Mouse (Mus musculus) Patski (cell line): ENCODE measurements around the gene Banf2. TPM values are rescaled to one million over a fixed set of nuclear protein-coding genes. Genes with fewer than 3 reads are reported as not detected.
A peak's percentile ranks its signal among the peaks of the same experiment; 100 is the strongest.

Source experiments
- ATAC-seq: fragments of 100-300 bp; one replicate; pipeline ENCODE4 v1.8.0; 2021
- CTCF ChIA-PET: fragments of 350-600 bp; sonication (Branson Sonifier 250); formaldehyde crosslinking; loops from one replicate; lab custom pipeline; 2022; ENCODE audit warnings: inconsistent platforms; lab: Charles Lee
- POLR2A ChIA-PET: fragments of 350-600 bp; sonication (Branson Sonifier 250); formaldehyde crosslinking; loops from one replicate; lab custom pipeline; 2022; ENCODE audit warnings: antibody characterized with exemption, inconsistent platforms; lab: Charles Lee
- DNase-seq: peaks from one replicate; pipeline ENCODE4 v3.0.0-alpha.2; 2011; ENCODE audit warnings: low read depth, low spot score
- H3K27me3 ChIP-seq: fragments of 371-371 bp; one replicate; pipeline ENCODE4 v1.5.1; 2021
- CTCF ChIP-seq: fragments of 100-300 bp; IDR thresholded peaks from one replicate; pipeline ENCODE4 v1.5.1; 2021
- in situ Hi-C: fragments of 300-500 bp; cut with MboI; formaldehyde crosslinking; loops from 3 replicates; pipeline ENCODE4 v1.11.1; 2018; ENCODE audit warnings: low pct_unique_long_range_greater_than_20kb, mixed read lengths
- polyA plus RNA-seq: library from polyadenylated mRNA; unstranded; gene quantifications from one replicate; pipeline ENCODE4 v1.2.3, GENCODE M21; 2021

Gene Banf2
- polyA plus RNA-seq, 1 experiment from 2014 or later = not detected

DNA sequence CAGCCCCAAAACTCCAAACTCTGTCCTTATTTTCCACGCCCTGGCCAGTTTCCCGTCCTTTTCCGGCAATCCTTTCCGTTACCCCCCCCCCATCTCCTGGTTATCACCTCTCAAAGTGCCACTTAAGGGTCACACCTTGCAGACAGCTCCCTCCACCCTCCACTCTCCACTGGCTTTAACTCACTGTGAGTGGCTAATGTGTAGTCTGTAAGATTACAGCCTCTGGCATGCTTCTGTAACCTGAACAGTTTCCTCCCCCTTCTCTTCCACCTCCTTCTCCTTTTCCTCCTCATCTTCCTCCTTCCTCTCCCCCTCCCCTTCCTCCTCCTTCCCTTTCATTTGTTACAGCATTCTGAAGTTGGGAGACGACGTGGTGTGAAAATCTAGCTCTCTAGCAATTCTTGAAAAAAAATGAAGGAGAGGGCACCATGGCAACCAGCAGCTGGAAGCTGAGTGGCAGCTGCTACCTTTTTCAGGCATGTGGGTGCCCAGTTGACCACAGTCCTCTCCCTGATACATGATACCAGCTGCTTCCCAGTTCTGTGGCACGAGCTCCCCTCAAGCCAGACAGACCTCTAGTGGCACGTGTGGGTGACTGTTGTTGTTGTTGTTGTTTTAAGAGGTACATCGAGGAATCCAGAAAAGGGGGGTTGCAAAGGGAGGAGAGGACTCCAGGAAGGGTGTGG, 55.2 kb downstream of the Banf2 start:
- DNase-seq = no peak
- no peaks in the 10 kb centered on the region for H3K27me3 ChIP-seq
- CTCF ChIA-PET = interaction anchor here (0.6 kb wide), 1 partner anchor 137 kb away, joined by 3 read pairs; no protein-coding TSS in a partner anchor
- POLR2A ChIA-PET = no interaction called here
- TF ChIP-seq CTCF = no peak
- no peak for ATAC-seq
- in situ Hi-C loops = no loop called here

DNA sequence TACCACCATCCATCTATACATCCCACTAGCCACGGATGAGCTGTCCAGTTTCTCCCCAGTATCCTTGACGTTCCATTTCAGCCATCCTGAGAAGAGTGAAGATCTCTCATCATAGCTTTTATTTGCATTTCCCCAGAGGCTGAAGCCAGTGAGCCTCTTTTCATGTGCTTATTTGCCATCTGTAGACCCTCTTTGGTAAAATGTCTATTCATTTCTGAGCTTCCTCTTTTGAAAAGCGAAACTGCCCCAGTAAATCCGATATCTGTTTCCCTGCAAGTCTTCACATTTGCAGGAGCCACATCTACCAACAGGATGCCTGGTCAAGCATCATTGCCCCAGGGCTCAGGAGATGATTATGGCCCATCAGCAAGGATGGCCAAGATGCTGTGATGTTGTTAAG, 59.9 kb downstream of the Banf2 start:
- ChIA-PET CTCF (interaction anchor here (1.1 to 1.3 kb wide), 2 partner anchors 8 to 16 kb away, joined by 3 read pairs; no protein-coding TSS in a partner anchor), POLR2A (interaction anchor here (0.6 kb wide), 1 partner anchor 447 kb away, joined by 3 read pairs; no protein-coding TSS in a partner anchor)
- no peak for TF ChIP-seq CTCF
- DNase-seq (no peak), ATAC-seq (no peak)
- in situ Hi-C loops = no loop called here
- no peaks in the 10 kb centered on the region for H3K27me3 ChIP-seq

DNA sequence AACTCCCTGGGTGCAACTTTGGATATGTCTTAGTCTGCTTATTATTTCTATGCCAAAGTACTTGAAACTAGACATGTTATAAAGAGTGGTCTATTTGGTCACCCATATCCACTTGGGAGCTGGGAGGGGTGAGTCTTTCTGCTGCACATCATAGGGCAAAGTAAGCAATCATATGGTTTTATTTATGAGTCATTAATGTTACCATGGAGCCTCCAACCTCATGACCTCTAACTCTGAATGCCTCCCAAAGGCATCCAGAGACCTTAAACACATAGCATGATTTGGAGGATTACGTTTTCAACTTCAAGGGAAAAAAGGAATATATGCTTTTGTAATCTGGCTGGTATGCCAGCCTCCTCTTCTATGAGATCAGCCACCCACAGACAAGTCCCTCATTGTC, 61.9 kb downstream of the Banf2 start:
- no peaks in the 10 kb centered on the region for H3K27me3 ChIP-seq
- in situ Hi-C loops = no loop called here
- no peak for TF ChIP-seq CTCF
- no peak for ATAC-seq
- POLR2A ChIA-PET = no interaction called here
- CTCF ChIA-PET = no interaction called here
- no peak for DNase-seq

DNA sequence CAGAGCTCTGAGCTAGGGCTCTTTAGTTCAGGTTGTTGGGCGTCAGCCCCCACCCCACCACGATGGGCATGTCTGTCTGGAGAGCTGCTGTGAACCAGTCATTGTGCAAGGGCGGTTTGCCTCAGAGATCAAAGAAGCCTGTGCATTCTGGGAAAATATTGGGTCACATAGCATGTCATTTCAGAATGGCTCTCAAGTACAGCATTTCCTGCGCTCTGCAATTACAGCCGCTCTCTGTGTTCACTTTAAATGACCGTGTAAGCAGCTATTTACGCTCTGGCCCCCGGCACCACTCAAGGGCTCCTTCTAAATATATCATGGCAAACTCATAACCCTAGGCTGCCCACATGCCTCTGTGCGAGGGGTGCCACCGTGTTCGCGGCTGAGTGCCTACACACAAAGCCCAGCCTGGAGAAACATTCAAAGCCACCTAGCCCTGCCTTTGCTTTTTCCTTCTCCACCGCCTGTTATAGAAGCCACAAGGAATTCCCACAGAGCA, 68.7 kb downstream of the Banf2 start:
- TF ChIP-seq CTCF = no peak
- ChIA-PET CTCF (interaction anchor here (1.1 kb wide), 1 partner anchor 9 kb away, joined by 3 read pairs; no protein-coding TSS in a partner anchor), POLR2A (no interaction called here)
- H3K27me3 ChIP-seq = no peaks in the 10 kb centered on the region
- in situ Hi-C loops = no loop called here
- DNase-seq (no peak), ATAC-seq (peak; percentile 44)

DNA sequence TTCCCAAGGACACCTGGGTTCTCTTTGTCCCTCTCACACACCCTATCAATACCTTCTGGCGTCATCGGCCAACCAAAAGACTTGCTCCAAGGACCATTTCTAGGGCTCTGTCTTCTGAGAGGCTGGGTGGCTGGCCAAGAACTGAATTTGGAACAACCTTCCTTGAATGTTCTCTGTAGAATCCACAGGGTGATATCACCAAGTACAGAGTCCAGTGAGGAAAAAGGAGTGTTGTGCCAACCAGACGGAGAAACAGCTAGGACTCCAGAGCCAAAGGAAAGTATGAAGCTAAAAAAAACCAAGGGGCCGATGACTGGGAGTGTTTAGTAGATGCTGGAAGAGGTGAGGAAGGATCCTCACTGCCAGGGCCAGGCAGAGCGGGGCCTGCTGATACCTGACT, 74.5 kb downstream of the Banf2 start:
- TF ChIP-seq CTCF = no peak
- no peaks in the 10 kb centered on the region for H3K27me3 ChIP-seq
- ChIA-PET CTCF (interaction anchor here (1.2 kb wide), 1 partner anchor 63 kb away, joined by 4 read pairs; no protein-coding TSS in a partner anchor), POLR2A (no interaction called here)
- no peak for ATAC-seq
- in situ Hi-C loops = no loop called here
- DNase-seq = no peak

DNA sequence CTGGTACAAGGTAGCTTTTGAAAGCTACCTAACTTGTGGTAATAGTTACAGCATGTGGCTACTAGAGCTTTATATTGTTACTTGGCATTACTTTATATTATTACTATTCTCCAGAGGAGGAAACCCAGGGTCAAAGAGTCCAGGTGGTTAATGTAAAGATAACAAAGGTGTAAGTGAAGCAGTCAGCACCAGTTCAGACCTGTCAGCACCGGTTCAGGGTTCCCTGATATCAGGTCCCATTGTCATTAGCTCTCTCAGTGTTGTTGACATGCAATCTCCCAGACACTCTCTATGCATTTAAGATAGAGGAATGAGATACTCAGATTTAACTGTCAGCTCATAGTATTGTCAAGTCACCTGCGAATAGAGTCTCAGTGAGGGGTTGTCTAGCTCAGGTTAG, 75.0 kb downstream of the Banf2 start:
- ChIA-PET CTCF (interaction anchor here (1.2 kb wide), 2 partner anchors 13 to 62 kb away, joined by 3 to 4 read pairs; no protein-coding TSS in a partner anchor), POLR2A (no interaction called here)
- no peak for DNase-seq
- in situ Hi-C loops = no loop called here
- H3K27me3 ChIP-seq = no peaks in the 10 kb centered on the region
- no peak for TF ChIP-seq CTCF
- no peak for ATAC-seq

DNA sequence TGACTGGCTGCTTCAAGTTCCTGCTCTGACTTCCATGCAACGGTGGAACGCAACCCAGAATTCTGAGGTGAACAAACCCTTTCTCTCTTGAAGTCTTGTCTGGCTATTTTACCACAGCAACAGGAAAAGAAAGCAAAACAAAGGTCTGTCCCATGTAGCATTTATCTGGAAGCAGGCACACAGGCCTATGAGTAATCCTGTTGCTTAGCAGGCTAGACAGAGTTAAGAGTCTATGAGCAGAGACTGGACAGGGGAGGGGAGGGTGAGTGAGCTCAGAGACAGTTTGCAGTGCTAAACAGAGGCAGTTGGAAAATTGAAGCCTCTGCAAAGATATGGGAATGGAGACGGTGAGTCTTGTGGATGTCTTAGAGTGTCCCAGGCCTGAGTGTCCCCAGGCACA, 75.5 kb downstream of the Banf2 start:
- CTCF ChIA-PET = interaction anchor here (0.9 to 1.2 kb wide), 2 partner anchors 12 to 15 kb away, joined by 3 read pairs; no protein-coding TSS in a partner anchor
- DNase-seq = no peak
- POLR2A ChIA-PET = no interaction called here
- no peaks in the 10 kb centered on the region for H3K27me3 ChIP-seq
- in situ Hi-C loops = no loop called here
- ATAC-seq = peak; percentile 98
- TF ChIP-seq CTCF = no peak

DNA sequence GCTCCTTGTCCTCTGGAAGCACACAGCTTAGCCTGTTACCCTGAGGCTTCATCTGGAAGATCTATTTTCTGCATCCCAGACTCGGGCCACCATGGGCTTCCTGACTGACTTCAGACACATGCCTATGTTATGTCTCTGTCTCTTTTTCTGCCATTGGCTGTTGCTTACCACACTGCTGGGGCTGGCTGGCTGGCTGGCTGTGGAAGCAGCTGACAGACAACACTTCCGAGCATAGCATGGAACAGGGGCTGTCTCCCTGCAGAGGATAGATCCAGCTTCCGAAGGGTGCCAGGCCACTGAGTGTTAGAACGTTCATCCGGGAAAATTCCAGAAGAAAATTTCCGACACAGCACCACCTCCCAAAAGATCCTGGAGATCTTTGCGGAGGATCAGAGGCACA, 79.1 kb downstream of the Banf2 start:
- no peak for ATAC-seq
- ChIA-PET POLR2A (interaction anchor here (0.6 kb wide), 1 partner anchor 80 kb away, joined by 3 read pairs; no protein-coding TSS in a partner anchor), CTCF (no interaction called here)
- no peak for DNase-seq
- in situ Hi-C loops = no loop called here
- TF ChIP-seq CTCF = no peak
- H3K27me3 ChIP-seq = no peaks in the 10 kb centered on the region

DNA sequence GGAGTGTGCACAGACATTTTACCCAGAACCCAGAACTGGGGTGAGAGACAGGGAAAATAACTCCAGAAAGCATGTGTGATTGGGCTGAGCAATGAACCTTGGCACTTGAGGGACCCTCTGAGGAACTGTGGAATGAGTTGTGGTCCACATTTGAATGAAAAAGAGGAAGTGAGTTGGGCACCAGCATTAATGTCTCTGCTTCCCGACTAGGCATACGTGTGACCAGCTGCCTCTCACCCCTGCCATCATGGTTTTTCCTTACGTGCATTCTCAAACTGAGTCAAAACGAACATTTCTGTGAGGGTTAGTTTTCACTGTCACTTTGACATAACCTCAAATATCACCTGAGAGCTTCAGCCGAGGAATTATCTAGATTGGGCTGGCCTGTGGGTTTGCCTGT, 79.8 kb downstream of the Banf2 start:
- ATAC-seq = no peak
- no peak for DNase-seq
- no peak for TF ChIP-seq CTCF
- no peaks in the 10 kb centered on the region for H3K27me3 ChIP-seq
- in situ Hi-C loops = no loop called here
- ChIA-PET CTCF (no interaction called here), POLR2A (no interaction called here)

DNA sequence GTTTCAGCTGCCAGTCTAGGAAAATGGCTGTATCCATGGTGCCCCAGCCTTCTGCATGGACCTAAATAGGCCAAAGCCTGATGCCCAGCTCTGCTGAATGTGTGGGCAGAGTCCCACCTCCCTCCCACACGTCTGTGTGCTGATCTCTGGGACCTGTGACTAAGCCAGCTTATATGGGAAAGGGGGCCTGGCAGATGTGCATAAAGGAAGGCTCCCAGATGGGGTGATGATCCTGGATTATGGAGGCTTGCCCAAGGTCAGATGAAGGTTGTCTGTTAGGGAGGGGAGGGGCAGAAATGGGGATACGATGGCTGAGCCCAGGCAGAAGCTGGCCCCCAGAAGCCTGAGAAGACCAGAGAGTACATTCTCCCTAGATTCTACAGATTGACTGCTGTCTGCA, 85.2 kb downstream of the Banf2 start:
- CTCF ChIA-PET = no interaction called here
- DNase-seq = no peak
- TF ChIP-seq CTCF = no peak
- in situ Hi-C loops = no loop called here
- peak; percentile 27 for ATAC-seq
- no peaks in the 10 kb centered on the region for H3K27me3 ChIP-seq
- POLR2A ChIA-PET = no interaction called here

DNA sequence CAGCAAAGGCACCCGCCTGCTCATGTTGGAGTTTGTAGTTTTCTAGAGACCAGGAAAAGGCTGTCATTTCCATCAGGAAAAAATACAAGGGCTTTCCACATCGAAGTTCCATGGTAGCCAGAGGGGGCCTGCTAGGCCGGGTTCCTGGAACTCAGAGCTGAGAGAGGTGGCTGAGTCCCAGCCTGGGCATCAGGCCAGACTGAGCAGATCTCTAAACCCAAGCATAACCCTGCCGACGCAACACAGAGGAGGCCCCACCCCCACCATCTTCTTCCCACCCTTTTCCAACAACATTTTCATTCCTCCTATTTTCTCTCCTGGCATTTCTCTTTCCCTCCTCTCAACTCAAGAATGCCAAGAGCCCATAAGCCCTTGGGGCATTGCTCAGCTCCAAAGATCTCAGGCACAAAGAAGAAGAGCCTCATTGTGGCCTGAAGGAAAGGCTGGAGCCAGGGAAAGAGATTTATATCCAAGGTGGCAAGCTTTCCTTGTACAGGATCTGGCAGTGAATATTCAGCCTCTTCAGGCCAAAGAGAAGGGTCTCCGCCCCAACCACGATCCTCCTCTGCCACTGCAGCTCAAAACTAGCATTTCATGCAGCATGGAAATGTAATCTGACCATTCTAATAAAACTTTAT, 87.4 kb downstream of the Banf2 start:
- TF ChIP-seq CTCF = no peak
- in situ Hi-C loops = no loop called here
- CTCF ChIA-PET = interaction anchor here (1.2 to 1.4 kb wide), 2 partner anchors 12 to 109 kb away, joined by 3 read pairs; partner anchors contain the start of gene Rrbp1

More for the DNA sequence above, 87.4 kb downstream of the Banf2 start:
- no peak for DNase-seq
- H3K27me3 ChIP-seq = no peaks in the 10 kb centered on the region
- POLR2A ChIA-PET = no interaction called here
- no peak for ATAC-seq
